Mouse (Mus musculus) megakaryocyte-erythroid progenitor cell, adult 5-6 weeks (primary cell): Measurements from ENCODE around the gene Krtap4-2. TPM values are rescaled to one million over a fixed set of nuclear protein-coding genes. Genes with fewer than 3 reads are reported as not detected.
"Not testable (repeated sequence)": the region's sequence is repeated elsewhere in the genome, so short reads cannot be mapped to it uniquely, and the experiment has no call there.

Experiments used
- ATAC-seq: replicated peaks from 2 replicates; pipeline ENCODE4 v1.8.0; 2016; ENCODE audit warnings: mild to moderate bottlenecking, inconsistent platforms; ENCODE audit not compliant: severe bottlenecking, poor library complexity, low FRiP score, low TSS enrichment
- total RNA-seq, 2 experiments: library from RNA; stranded (forward) in 1 of 2; stranded (reverse) in 1 of 2; fragments of 200-1000, 215-1000 nt in 1 of 2; fragments of >200 nt in 1 of 2; fragmentation: Nextera tagmentation in 1 of 2; gene quantifications; 2 replicates each; pipeline ENCODE4 v1.2.3; 2014 to 2017

Gene Krtap4-2
- total RNA-seq (2014; fragmentation: Nextera tagmentation) (not detected in 2 replicates), total RNA-seq (2017) (not detected in 2 replicates)

DNA sequence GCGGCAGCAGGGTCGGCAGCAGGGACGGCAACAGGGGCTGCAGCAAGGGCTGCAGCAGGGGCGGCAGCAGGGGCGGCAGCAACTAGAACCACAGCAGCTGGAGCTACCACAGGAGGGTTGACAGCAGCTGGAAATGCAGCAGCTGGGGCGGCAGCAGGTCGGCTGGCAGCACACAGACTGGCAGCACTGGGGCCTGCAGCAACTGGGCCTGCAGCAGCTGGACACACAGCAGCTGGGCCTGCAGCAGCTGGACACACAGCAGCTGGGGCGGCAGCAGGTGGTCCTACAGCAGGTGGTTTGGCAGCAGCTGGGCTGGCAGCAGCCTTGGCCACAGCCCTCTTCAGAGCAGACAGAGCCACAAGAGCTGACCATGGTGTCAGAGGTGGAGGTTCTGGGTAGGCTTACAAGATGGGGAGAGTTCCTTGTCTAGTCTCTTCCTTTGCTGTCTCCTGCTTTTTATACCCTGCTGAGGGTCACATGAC, at the start of gene Krtap4-2:
Gene Krtap4-2 (minus strand): TSS at position 432 of the 482 bp plus-strand sequence.
- ATAC-seq: no peak

DNA sequence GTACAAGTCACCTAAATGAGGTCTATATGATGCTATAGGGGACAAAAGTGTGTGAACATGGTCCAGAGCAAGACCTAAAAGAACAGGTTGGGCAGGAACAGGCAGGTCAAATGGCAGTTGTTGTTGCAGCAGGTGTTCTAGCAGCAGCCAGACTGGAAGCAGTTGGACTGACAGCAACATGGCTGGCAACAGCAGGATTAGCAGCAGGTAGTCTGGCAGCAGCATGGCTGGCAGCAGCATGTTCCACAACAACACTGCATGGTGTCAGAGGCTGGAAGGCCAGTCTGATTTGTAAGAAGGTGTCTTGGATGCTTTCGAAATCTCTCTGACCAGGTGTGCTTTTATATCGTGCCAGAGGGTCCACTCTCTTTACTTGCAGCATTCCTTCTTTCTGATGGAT, 48.6 kb upstream of the Krtap4-2 start:
- no peak for ATAC-seq

DNA sequence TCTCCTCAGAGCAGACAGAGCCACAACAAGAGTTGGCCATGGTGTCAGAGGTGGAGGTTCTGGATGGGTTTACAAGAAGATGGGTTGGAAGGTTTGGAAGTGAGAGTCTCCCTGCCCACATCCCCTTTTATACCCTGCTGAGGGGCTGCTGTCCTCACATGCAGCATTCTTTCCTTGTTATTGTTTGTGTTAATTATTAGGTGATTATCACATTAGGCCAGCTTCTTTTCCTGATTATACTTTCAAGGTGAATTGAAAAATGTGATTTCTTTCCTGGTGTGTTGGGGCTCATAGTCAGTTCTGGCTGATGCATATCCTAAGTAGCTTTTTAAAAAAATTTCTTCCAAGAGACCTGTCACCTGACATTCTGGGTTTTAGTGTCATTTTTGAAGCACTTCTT, 31.0 kb upstream of the Krtap4-2 start, which contains the start of gene Krtap4-6:
Gene Krtap4-6 (minus strand): TSS at position 101 of the 400 bp plus-strand sequence.
- no peak for ATAC-seq

DNA sequence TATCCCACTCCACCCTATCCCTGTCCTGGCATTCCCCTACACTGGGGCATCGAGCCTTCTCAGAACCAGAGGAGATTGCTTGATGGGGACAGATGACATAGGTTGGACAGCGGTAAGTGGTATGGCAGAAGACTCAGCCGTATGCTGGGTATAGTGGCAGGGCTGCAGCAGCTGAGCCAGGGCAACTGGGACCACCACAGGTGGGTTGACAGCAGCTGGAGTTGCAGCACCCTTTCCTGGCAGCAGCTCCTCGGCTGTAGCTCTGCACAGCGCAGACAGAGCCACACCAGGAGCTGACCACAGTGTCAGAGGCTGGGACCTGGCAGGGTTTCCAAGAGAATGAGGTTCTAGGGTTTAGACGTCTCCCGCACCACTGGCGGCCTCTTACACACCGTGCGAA, 27.9 kb upstream of the Krtap4-2 start:
- ATAC-seq: no peak

DNA sequence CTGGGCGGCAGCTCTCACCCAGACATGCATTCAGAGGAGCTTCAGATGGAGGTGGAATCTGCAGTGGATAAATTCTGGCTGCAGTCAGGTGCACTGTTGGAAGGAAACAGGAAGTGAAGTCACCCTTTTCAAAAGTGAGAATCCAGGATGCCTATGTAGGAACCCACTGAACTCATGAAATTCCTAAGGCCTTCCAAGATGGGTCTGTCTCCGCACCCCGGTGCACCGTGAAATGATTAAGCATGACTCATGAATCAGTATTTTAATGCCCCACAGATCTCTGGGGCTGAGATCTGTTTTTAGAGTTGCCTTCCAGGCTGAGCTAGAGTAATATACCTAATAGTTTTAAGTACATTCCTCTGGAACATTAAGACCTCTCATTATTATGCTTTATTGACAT, 24.4 kb upstream of the Krtap4-2 start:
- no peak for ATAC-seq

DNA sequence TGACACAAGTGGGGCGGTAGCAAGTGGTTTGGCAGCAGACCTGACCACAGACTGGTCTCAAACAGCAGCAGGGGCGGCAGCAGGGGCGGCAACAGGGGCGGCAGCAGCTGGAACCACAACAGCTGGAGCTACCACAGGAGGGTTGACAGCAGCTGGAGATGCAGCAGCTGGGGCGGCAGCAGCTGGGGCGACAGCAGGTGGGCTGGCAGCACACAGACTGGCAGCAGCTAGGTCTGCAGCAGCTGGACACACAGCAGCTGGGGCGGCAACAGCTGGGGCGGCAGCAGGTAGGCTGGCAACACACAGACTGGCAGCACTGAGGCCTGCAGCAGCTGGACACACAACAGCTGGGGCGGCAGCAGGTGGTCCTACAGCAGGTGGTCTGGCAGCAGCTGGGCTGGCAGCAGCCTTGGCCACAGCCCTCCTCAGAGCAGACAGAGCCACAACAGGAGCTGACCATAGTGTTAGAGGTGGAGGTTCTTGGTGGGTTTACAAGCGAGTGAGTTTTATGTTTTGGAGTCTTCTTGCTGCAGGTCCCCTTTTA, 23.7 kb upstream of the Krtap4-2 start, which contains the start of gene Gm11563:
Gene Gm11563 (minus strand): TSS at position 494 of the 544 bp plus-strand sequence.
- ATAC-seq: not testable (repeated sequence)

DNA sequence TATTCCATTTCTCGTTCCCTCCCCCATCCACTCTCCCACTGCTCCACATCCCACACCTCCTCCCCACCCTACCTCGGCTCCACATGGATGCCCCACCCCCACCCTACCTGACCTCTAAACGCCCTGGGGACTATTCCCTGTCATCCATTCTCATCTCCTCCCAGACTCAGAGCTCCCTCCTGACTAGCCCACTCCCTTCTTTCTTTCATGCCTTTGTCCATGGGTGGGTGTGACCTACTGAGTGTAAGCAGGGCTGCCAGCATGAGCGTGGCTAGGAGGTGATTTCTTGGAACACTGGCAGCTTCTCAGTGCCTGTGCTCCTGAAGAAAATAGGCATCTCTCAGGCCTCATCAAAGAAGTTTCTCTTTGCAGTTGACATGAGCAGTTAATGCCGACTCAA, 22.2 kb upstream of the Krtap4-2 start:
- ATAC-seq: no peak

DNA sequence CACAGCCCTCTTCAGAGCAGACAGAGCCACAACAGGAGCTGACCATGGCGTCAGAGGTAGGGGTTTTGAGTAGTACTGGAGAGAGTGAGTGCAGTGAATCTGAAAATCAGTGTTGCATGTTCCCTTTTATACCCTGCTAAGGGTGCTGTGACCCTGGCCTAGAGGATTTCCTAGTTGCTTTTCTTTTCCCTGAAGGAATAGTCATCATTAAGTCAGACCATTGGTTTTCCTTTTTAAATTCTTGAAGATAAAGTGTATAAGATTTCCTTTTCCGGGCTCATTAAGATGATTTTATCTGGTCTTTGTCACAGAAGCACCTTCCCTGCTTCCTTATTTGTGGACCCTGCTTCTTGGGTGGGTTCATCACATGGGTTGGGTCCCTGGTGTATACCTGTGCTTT, 15.3 kb upstream of the Krtap4-2 start, which contains the start of gene Gm11555:
Gene Gm11555 (minus strand): TSS at position 101 of the 400 bp plus-strand sequence.
- ATAC-seq: no peak

DNA sequence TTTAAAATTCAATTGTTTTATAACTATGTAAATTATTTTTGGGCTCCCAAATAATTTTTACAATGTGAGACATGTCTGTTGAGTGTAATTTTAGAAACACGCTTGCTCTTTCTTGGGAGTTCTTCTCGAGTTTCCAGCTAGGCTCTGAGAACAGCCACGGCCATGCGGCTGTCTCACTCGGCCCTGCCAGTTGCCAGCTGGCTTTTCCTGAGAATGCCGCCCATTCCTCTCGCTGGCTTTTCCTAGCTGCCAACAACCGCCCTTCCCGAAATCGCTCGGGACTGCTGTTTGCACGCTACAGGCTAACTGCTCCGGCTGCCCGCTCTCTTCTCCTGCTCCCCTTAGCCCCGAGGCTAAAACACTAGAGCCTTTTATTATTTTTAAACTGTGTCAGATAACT, 11.6 kb upstream of the Krtap4-2 start:
- no peak for ATAC-seq

DNA sequence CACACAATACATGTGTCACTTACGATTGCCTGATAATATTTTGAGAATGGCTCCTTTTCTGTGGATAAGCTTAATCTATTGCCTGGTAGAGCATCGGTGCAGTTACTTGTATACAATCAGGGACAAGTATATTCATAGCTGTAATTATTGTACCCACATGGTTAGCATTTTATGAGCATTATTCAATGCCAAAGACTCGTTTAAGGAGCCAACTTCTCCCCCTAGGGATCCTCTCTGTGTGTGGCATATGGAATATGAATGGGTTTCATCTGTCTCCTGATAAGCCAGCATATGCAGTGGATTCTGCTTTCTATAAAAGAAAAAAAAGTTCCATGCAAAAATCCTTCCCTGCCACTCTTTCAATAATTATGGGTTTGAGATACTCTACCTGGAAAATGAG, 9.5 kb upstream of the Krtap4-2 start:
- no peak for ATAC-seq

DNA sequence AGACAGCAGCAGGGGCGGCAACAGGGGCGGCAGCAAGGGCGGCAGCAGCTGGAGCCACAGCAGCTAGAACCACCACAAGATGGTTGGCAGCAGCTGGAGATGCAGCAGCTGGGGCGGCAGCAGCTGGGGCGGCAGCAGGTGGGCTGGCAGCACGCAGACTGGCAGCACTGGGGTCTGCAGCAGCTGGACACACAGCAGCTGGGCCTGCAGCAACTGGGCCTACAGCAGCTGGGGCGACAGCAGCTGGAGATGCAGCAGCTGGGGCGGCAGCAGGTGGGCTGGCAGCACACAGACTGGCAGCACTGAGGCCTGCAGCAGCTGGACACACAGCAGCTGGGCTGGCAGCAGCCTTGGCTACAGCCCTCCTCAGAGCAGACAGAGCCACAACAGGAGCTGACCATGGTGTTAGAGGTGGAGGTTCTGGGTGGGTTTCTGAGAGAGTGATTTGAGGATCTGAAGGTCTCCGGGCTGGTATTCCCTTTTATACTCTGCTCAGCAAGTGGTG, 8.8 kb upstream of the Krtap4-2 start, which contains the start of gene Krtap4-7:
Gene Krtap4-7 (minus strand): TSS at position 455 of the 505 bp plus-strand sequence.
- ATAC-seq: not testable (repeated sequence)

DNA sequence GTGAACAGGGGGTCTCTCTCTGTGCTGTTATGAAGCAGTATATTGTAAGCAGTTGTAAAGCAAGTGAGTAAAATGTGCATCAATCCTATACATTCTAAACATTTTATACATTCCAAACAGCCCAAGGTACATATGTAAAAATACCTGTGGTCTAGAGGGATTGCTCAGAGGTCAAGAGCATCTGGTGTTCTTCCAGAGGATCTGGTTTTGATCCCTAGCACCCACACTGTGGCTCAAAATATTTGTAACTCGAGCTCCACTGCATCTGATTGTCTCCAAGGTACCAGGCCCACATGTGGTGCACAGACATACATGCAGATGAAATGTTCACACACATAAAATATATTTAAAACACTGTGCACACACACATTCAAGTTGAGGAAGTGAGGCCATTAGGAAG, 6.0 kb upstream of the Krtap4-2 start:
- no peak for ATAC-seq

DNA sequence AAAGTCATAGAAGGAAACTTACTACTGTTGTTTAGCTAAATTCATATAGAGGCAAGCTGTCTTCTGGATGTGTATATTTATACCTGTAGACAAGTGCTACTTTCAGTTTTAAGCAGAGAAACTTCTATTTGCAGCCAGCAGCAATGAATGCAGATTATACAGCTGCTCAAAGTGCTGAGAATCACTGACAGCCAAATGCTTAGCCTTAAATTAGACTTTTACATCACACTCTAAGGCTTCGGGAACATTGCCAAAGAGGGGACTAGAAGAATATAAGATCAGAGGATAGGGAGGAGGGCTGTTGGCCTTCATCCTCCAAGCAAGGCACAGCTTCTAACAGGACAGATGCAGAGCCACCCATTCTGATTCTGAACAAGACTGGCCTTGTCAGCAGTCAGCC, 2.2 kb upstream of the Krtap4-2 start:
- ATAC-seq: no peak

DNA sequence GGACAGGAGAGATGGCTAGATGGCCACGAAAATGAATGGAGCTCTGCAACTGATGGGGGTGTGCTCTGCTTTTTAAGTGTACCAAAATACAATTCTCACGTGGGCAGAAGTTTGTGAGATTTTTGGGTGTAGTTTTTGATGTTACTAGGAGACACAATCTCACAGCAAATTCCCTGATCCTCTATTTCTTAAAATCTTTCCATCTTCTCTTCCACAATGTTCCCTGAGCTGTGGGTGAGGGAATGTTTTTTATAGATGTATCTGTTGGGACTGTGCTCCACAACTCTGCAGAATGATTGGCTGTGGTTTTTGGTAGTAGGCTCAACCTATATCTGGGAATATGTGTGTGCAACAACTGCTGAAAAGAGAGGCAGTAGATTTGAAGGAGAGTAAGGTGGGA, 1.6 kb downstream of the Krtap4-2 start:
- no peak for ATAC-seq

DNA sequence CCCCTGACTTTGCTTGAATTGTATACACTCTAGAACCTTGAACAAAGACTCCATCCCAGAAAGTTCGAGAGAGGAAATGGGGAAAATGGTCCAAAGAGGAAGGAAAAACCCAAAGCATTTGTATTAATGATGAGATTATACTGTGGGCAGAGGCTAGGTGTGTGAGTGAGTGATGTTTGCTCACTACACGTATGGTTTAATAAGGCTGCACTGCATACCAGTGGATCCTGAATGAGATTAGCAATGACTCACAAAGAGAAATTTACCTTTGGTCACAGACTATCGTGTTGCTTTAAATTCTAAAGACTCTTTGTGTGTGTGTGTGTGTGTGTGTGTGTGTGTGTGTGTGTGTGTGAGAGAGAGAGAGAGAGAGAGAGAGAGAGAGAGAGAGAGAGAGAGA, 4.0 kb downstream of the Krtap4-2 start:
- no peak for ATAC-seq

DNA sequence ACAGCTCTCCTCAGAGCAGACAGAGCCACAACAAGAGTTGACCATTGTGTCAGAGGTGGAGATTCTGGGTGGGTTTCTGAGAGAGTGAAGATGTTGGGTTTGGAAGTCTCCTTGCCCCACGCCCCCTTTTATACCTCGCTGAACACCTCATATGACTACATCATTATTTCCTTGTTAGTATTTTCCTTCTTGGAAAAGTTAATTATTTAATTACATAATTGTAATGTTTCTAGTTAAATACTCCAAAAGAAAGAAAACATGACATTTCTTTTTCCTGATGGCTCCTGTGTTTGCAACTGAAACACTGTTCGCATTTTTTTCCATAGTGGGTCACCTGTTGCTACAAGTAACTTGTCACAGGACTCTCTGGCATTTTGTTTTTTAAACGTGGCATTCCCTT, 6.7 kb downstream of the Krtap4-2 start, which contains the start of gene Krtap4-1:
Gene Krtap4-1 (minus strand): TSS at position 101 of the 400 bp plus-strand sequence.
- no peak for ATAC-seq

DNA sequence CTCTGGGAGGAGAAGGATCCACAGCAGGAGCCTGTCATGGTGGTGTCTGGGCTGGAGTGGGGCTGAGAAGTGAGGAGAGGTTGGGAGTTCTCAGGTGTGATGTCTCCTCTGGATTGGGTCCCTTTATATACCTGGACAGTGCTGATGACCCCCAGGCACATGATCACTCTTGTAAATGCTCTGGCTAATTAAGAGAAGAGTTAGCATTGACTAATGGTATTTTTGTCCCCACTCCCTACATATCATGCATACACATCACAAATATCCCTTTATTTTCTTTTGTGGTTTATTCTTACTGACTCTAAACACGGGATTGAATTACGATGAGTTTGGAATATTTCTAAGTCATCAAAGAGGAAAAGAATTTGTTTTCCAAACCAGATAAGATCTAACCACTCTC, 14.5 kb downstream of the Krtap4-2 start, which contains the start of gene Gm11562:
Gene Gm11562 (minus strand): TSS at position 101 of the 400 bp plus-strand sequence.
- no peak for ATAC-seq

DNA sequence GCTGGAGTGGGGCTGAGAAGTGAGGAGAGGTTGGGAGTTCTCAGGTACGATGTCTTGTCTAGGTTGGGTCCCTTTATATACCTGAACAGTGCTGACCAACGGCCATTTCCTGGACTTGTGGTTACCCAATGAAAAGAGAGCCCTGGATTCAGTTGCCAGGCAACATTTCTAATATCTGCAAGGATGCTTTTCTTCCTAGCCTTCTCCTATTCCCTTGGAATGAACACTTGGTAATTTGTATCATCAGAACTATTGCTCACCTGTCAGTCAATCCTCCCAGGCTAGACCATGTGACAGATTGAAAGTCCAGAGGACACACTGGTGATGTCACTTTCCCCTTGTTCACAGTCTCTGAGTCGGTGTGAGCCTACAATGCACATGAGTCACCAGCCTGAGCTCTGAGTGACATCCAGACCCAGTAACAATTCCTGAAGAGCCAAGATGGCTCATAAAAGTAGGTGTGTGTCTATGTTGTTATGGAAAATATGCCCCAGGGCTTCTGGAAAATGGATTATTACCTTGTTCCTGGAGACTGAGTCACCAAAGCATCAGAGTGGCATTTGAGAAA, 20.0 kb downstream of the Krtap4-2 start, which contains the start of gene Krtap2-4:
Gene Krtap2-4 (minus strand): TSS at position 51 of the 568 bp plus-strand sequence.
- no peak for ATAC-seq

DNA sequence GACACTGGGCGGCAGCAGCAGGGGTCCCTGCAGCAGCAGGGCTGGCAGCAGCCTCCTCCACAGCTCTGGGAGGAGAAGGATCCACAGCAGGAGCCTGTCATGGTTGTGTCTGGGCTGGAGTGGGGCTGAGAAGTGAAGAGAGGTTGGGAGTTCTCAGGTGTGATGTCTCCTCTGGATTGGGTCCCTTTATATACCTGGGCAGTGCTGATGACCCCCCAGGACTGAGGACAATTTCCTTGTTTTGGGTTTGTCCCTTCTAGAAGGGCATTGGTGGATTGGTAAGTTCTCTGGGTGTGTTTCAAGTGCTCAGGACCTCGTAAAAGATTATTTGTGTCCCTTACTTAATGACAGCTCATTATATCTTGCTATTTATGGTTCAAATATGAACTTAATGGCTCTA, 24.8 kb downstream of the Krtap4-2 start, which contains the start of gene Gm11937:
Gene Gm11937 (minus strand): TSS at position 101 of the 400 bp plus-strand sequence.
- ATAC-seq: not testable (repeated sequence)

DNA sequence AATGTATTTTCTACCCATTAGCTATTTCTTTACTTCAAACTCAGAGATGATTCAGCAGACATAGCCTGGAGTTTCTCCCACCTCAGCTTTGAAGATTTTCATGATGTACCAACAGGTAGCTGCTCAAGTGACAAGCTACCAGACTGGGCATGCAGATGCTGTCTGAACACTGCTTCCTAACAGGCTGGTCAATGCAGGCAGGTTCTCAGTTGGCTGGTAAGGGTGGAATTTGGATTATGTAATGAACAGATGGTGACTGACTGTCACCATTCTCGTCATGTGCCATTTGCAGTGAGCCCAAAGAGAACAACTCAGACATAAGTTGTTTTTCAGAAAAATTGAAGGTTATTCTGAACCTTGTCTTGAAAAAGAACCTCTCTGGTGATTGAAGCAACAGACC, 25.8 kb downstream of the Krtap4-2 start:
- ATAC-seq: no peak
